Mouse (Mus musculus) spleen, postnatal 36 days (tissue): ENCODE results near the gene Poll.

Source experiments
- DNase-seq, 2 experiments: peaks; one replicate each; pipeline ENCODE4 v3.0.0; 2022; ENCODE audit warnings: low spot score in 2 of 2, mixed read lengths in 1 of 2

The Poll gene

DNA sequence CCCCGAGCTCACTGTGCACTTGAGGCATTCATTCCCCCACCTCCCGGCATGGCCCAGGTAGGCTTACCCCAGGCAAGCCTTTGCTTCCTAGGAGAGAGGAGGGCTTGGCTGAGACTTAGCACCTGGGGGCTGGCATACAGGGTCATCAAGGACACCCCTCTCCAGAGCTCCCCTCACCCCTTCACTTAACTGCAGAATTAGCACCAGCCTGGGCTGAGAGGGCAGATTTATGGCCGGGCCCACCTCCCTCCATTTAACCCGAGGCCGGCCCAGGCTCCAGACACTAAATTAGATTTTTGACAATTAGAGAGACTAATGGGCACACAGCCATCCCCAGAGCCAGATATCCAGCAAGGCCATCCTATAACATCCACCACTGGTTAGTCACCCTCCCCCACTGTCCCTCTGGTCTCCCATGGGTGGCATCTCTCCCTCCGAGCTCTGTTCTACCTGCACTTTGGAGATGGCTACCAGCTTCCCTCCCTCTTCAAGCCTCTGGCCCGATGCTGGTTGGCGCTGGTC lies 25.1 kb downstream of the Poll start:
- DNase-seq = no peak

- DNase-seq = no peak
Measured at GRCm38 (mm10) chr19:45533617-45534016, 26.7 kb downstream of the Poll start.

- DNase-seq = no peak
Measured at GRCm38 (mm10) chr19:45531554-45531953, 28.8 kb downstream of the Poll start.

DNA sequence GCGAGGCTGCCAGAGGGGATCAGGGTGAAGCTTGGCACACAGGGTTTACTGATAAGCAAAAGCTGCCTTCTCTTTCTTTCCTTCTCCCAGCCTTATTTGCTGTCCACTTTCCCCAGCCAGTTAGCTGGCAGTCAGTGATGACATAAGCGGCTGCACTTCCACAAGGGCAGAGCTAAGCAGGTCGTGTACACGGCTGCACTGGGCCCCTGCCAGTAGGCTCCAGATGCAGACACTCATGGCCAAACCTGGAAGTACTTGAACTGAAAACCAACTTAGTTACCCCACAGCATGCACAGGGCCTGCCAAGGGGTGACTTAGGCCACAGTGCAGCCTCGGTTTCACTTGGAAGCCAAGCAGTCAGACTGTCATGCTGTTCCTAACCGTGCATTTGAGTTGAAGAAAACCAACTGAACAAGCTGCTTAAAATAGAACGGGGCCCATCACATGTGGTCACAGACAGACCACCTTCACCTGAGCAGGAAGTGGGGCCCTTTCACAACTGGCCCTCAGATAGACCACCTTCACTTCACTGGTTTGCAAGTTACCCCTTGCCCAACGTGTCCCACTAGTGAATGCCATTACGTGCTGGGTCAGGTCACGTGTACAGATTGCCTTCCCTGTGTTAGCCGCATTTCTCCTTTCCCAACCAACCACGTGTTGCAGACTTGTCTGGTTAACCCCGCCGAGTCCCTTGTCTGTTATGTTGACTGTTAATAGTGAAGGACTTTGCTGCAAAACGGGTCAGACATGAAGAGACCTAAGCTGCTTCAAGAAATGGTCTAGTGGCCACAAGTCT lies 29.9 kb downstream of the Poll start:
- DNase-seq = no peak

GRCm38 (mm10) chr19:45529294-45529693 lies 31.0 kb downstream of the Poll start:
- no peak for DNase-seq

DNA sequence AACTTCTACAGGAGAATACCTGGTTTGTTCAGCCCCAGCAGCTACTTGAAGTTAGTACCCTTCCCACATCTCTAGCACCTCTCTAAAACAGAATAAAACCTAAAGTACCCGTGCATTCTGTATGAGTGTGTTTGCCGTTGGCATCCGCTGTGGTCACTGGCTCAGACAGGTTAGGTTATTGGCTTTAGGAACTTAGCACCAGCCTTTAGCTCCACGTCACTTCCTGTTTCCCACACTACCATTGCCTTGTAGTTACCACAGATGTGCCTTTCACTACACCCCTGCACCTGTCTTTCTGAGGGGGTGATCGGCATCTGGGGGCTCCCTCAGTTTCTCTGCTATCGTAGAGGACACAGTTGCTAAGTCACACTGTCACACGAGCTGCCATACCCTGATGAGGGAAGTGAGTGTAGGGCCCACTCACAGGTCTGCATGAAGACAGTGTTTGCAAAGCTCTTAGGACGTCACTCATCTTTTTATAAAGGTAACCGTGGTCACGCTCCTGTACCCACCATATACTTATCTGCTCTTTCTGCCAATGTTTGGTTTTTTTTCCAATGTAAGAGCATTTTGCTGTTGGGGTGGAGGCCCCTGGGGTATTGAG lies 32.3 kb downstream of the Poll start:
- peak; percentile 47 to 61 for DNase-seq

GRCm38 (mm10) chr19:45527382-45527781 lies 32.9 kb downstream of the Poll start:
- no peak for DNase-seq

DNA sequence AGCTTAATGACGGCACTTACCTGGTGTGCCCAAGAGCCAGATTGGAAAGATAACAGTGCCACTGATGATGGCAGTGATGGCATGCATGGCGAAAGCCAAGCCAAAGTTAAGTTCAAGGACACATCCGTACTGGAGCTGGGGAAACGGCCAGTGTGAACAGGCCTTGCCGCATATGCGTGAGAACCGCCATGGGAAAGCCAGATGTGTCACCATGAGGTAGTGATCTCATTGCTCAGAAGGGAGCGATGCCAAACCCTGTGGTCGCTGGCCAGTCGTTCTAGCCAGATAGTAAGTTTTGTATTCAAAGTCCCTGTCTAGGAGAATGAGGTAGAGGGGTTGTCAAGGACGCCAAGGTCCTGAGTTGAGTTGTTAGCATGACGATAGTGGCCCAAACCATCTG lies 44.1 kb downstream of the Poll start:
- no peak for DNase-seq

GRCm38 (mm10) chr19:45515341-45515740 lies 45.0 kb downstream of the Poll start:
- no peak for DNase-seq

DNA sequence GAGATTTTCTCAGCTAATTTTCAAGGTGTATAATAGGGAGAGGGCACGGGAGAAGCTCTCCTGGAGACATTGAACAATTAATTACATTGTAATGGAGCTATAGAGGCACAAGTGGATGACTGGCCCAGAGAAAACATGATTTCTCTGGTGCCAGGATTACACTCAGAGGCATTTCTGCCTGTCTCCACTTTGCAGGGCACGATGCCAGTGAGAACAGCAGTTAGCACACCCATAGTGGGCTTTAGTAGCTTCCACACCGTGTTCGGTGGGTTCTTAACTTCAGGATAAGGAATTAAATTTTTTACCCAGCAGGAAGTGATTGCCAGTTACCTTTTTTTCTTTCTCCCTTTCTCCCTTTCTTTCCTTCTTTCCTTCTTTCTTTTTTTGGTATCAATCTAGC lies 48.9 kb downstream of the Poll start:
- DNase-seq = no peak

DNA sequence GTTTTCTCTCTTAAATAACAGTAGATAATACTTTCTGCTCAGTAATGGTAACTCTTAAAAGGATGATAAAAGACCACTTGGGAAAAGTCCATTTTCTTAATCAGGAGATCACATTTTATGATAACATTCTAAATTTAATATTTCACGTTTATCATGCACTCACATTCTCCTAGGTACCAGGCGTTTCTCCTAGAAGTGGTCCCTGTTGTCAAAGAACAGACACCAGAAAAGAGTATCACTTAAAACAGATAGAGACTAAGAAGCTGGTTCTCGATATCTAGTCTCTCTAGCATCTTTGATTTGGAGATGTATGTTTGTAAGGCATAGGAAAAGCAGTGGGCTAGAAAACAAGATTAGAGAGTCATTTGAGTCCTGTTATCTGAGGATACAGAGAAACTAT lies 49.7 kb downstream of the Poll start:
- no peak for DNase-seq

DNA sequence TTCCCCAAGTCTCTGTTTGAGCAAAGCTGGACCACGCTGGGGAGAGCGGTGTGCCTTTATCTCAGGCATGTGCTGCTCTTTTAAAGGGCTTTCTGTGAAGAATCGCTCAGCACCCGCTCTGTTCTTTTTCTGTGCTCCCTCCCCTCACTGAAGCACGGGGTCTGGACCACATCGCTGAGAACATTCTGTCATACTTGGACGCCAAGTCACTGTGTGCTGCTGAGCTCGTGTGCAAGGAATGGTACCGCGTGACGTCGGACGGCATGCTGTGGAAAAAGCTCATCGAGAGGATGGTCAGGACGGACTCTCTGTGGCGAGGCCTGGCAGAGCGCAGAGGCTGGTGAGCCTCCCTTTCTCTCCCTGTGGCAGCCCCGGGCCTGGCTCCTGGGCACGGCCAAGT lies 52.8 kb downstream of the Poll start:
- DNase-seq = no peak

- no peak for DNase-seq
Measured at GRCm38 (mm10) chr19:45505446-45505845, 54.9 kb downstream of the Poll start.
